Mouse (Mus musculus) urinary bladder, postnatal 10 days (tissue): Measurements from ENCODE around the gene Pbx2.
A peak's percentile ranks its signal among the peaks of the same experiment; 100 is the strongest.

Source experiments
- DNase-seq: peaks from one replicate; pipeline ENCODE4 v3.0.0; 2022; ENCODE audit warnings: low spot score

The Pbx2 gene

DNA sequence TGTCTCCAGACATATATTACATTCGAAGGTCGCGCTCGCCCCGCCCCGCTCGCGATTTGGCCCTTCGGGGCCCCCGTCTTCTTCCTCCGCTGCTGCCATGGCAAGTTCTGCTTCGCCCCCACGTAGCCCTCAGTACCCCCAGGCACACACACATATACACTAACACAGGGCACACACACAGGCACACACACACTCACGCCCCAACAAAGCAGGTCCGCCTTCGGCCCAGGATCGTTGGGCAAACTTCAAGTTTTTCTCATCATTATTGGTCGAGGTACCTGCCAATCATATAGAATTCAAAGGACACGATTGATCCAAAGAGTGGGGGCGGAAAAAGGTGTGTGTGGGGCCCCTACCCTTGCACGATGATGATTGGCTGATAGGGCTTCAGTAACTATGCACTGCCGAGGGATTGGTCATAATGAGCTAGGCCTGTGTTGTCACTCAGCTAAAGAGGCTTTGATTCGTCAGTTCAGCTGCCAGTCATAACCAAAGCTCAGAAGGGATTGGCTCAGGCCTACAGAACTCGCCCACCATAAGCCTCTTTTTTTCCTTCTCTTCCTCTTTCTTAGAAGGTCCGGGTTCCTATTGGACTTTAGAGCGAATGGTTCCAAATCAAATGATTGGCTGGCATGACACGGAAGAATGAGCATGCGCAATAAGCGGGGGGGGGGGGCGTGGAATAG lies 12.5 kb downstream of the Pbx2 start, which contains the start of gene Rnf5:
Gene Rnf5 (minus strand): TSS at position 316 of the 686 bp plus-strand sequence.
- peak; percentile 93 for DNase-seq

DNA sequence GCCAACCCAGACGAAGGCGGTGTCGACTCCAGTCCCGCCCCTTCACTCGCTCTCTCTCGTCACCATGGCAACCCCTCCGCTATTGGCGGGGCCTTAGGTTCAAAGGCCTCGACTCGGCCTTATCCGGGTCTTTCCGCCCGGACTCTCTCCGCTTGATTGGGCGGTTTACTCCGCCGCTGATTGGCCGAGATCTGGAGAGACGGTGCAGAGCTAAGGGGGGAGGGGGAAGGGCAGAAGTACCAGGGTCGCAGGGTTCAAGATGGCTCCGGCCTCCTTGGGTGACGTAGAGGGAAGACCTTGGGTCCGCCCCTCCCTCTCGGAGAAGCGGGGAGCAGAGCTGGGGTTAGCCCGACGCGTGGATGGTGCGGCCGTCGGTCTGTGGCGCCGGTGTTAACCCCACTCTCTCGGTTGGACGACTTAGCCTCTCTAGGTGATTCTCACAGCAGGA lies 13.0 kb downstream of the Pbx2 start, which contains the start of gene Agpat1:
Gene Agpat1 (plus strand): TSS at position 202 of the 448 bp plus-strand sequence.
- peak; percentile 97 for DNase-seq

- no peak for DNase-seq
Observed at GRCm38 (mm10) chr17:34604511-34605237, 13.6 kb downstream of the Pbx2 start.

DNA sequence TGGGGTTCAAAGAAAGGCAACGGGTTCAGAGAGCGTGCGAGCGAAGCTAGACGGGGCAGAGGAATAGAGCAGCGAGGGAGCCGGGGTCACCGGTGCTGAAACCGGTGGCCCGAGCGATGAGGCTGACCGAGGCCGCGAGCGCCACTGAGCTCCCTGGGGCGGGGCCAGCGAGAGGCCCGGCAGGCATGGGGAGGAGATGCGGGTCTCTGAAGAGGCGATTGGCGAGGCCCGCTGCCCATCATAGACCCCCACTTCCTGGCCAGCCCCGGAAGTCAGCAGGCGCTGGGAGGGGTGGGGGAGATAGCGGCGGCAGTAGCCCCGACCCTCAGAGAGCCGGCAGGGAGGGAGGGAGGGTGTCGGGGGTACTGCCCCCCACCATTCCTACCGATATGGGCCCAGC lies 14.5 kb downstream of the Pbx2 start:
- DNase-seq, result peak; percentile 87

DNA sequence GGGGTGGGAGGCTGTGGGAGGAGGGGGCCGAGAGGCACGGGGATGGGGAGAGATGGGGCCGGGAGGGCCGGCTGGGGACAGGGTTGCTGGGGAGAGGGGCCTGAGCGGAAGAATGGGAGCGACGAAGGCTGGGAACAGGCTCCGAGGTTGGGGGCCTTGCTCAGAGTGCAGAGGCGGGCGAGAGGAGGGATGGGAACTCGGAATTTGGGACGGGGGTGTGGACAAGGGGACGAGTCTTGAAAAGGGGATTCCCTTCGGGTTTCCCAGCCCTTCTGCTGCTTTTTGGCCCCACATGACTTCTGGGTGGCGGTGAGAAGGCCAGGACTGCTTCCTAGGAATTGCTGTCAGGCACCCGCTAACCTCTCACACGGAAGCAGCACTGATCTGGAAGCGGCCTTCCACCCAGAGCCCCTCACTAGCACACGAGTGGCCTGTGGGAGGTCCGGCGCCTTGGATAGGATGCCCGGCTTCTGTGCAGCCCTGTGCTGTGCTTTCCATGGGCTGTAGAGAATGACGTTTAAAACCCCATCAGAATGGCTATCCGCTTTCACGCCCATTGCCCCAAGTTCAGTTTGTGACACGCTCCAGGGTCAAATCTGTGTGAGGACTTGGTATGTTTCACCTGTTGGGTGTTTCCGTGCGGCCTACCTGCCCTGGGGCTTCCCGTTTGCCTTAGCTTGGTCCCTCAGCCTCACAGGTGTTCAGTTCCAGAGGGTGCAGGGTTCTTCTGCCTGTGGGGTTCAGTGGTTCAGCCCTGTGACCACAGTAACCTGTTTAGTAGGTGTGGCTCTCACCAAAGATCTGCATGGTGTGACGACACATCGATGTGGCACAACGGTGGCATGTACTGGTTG lies 15.3 kb downstream of the Pbx2 start:
- no peak for DNase-seq

DNA sequence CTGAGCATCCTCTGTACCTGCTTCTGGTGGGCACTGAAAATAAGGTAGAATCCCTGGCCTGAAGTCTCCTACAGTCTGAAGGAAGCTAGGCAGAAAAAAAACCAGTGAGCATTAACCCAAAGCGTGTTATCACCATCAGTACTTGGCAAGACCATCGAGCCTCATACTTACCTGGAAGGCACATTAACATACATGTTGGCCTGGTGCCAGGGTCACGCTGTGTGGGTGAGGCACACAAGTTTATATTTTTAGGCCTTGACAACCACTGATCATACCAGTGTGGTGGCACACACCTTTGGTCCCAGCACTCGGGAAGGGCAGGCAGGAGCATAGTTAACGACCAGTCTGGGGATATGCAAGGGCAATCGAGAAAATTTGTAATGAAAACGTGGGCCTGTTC lies 16.9 kb downstream of the Pbx2 start:
- no peak for DNase-seq

- DNase-seq, result no peak
Observed at GRCm38 (mm10) chr17:34611050-34611449, 20.0 kb downstream of the Pbx2 start.

- DNase-seq, result no peak
Observed at GRCm38 (mm10) chr17:34613054-34613645, 22.1 kb downstream of the Pbx2 start.

GRCm38 (mm10) chr17:34613830-34614229 lies 22.8 kb downstream of the Pbx2 start:
- no peak for DNase-seq

GRCm38 (mm10) chr17:34615871-34616270 lies 24.8 kb downstream of the Pbx2 start, which contains the start of gene Egfl8:
Egfl8 (minus strand) TSS chr17:34615971.
- no peak for DNase-seq

DNA sequence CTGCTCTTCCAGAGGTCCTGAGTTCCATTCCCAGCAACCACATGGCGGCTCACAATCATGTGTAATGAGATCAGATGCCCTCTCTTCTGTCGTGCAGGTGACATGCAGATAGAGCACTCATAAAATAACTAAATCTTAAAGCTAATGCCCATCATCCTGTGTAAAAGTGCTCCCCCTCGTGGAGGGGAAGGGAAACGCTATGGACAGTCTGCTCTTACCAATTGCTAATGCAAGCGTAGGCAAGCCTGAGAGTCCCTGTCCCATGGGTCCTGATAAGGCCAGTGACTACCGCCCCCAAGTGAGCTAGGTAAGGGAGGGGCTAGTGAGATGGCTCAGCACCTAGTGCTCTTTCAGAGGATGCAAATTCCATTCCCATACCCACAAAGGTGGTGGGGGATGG lies 27.9 kb downstream of the Pbx2 start:
- DNase-seq, result no peak

GRCm38 (mm10) chr17:34621006-34621405 lies 29.9 kb downstream of the Pbx2 start:
- no peak for DNase-seq

GRCm38 (mm10) chr17:34623161-34623560 lies 32.1 kb downstream of the Pbx2 start:
- DNase-seq, result no peak

DNA sequence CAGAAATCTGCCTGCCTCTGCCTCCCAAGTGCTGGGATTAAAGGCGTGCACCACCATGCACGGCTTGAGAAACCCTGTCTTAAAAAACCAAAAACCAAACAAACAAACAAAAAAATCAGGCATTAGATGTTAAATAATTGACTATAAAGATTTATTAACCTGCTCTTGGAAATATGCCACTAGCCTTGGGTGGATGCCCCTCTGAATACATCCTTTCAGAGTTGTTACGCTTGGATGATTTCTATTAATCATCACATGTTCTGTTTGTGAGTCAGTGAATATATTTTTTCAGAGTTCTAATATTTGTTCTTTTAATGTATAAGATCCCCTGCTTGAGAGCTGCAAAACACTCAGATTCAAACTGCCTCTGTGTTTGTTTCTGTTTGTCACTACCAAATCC lies 33.9 kb downstream of the Pbx2 start:
- DNase-seq, result no peak

GRCm38 (mm10) chr17:34626062-34626772 lies 35.2 kb downstream of the Pbx2 start:
- no peak for DNase-seq

- DNase-seq, result no peak
Observed at GRCm38 (mm10) chr17:34626773-34627092, 35.7 kb downstream of the Pbx2 start.

- peak; percentile 59 for DNase-seq
Observed at GRCm38 (mm10) chr17:34627093-34627942, 36.3 kb downstream of the Pbx2 start.

GRCm38 (mm10) chr17:34627943-34628643 lies 37.0 kb downstream of the Pbx2 start, which contains the start of gene Ppt2:
Ppt2 (minus strand) TSS chr17:34628510.
- DNase-seq, result no peak

DNA sequence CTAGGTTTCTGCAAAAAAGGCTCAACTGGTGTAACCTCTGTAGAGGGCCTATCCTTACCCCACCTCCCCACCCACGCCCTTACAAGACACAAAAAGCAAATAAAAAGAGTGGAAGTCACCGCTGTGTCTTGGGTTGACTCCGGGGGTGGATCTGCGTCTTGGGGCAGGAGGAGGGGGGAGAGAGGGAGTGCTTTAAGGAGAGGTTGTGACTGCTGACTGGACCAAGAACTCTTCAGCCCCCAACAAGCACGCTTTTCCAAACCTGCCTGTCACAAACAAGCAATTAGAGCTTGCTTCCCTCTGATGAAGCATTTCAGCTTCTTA lies 37.5 kb downstream of the Pbx2 start:
- no peak for DNase-seq

GRCm38 (mm10) chr17:34629221-34629751 lies 38.2 kb downstream of the Pbx2 start, which contains the start of gene Prrt1:
Prrt1 (plus strand) TSS chr17:34629533.
- DNase-seq, result no peak
